8 mouse cellular contexts compared by ENCODE assay signal in genomic region chr2:75792377-75793203, GRCm38 (mm10). TPM values are rescaled to one million over a fixed set of nuclear protein-coding genes. Genes with fewer than 3 reads are reported as not detected.
A peak's percentile ranks its signal among the peaks of the same experiment; 100 is the strongest.
DNase-seq lines count a peak whose midpoint lies in the region; ATAC-seq lines count a peak whose summit lies in the region.

No protein-coding gene starts in this region.

- no peak overlapping the region for H3K27ac ChIP-seq in heart, embryonic 11.5 days (ENCODE audit: low read depth, low read length)
- no peak overlapping the region for H3K27ac ChIP-seq in liver, embryonic 11.5 days (ENCODE audit: low read depth, low read length)
- H3K27ac ChIP-seq in intestine, embryonic 16.5 days (ENCODE audit: low read length) = no peak overlapping the region
- H3K27ac ChIP-seq in forebrain, embryonic 13.5 days = no peak overlapping the region

- 48% methylated on average over 12 of the region's 12 CpGs for WGBS in heart, embryonic 11.5 days (ENCODE audit: insufficient replicate concordance)
- WGBS in liver, embryonic 11.5 days = 33% methylated on average over 12 of the region's 12 CpGs
- WGBS in intestine, embryonic 16.5 days = 59% methylated on average over 12 of the region's 12 CpGs
- WGBS in forebrain, embryonic 13.5 days = 78% methylated on average over 12 of the region's 12 CpGs

- peak; percentile 68 for ATAC-seq in CD4-positive, CD25-positive, alpha-beta regulatory T cell, adult 4 months
- no peak for ATAC-seq in heart, embryonic 11.5 days (replicated peaks; ENCODE audit: insufficient number of reproducible peaks, low FRiP score, low TSS enrichment)
- peak; percentile 71; the same call in 1 of the 2 replicates for ATAC-seq in liver, embryonic 11.5 days (replicated peaks; ENCODE audit: low FRiP score)
- no peak; the same call in 1 of the 2 replicates for ATAC-seq in intestine, embryonic 16.5 days
- no peak for ATAC-seq in forebrain, embryonic 13.5 days

- no peaks in the 10 kb centered on the region for H3K9me3 ChIP-seq in heart, embryonic 11.5 days (replicated peaks; ENCODE audit: control insufficient read depth, low read length)
- H3K9me3 ChIP-seq in liver, embryonic 11.5 days (ENCODE audit: control insufficient read depth, low read length) = no peaks in the 10 kb centered on the region
- H3K9me3 ChIP-seq in intestine, embryonic 16.5 days (ENCODE audit: control insufficient read depth, low read length) = no peaks in the 10 kb centered on the region
- no peaks in the 10 kb centered on the region for H3K9me3 ChIP-seq in forebrain, embryonic 13.5 days (replicated peaks)

- H3K4me2 ChIP-seq in heart, embryonic 11.5 days = peak overlapping the region; percentile 2; the same call in 1 of the 2 replicates
- H3K4me2 ChIP-seq in liver, embryonic 11.5 days = peak overlapping the region; percentile 63
- H3K4me2 ChIP-seq in intestine, embryonic 16.5 days (ENCODE audit: low read depth, low read length) = no peak overlapping the region
- no peak overlapping the region for H3K4me2 ChIP-seq in forebrain, embryonic 13.5 days

- no peaks in the 10 kb centered on the region for H3K4me1 ChIP-seq in heart, embryonic 11.5 days (ENCODE audit: control insufficient read depth, insufficient read depth, low read length)
- peaks cover 6% of the 10 kb centered on the region for H3K4me1 ChIP-seq in liver, embryonic 11.5 days (replicated peaks; ENCODE audit: control insufficient read depth, insufficient read depth, low read length)
- no peaks in the 10 kb centered on the region for H3K4me1 ChIP-seq in intestine, embryonic 16.5 days (ENCODE audit: control insufficient read depth, insufficient read depth, low read length)
- no peaks in the 10 kb centered on the region for H3K4me1 ChIP-seq in forebrain, embryonic 13.5 days

- no peak overlapping the region for H3K9ac ChIP-seq in heart, embryonic 11.5 days (ENCODE audit: low read depth, low read length)
- H3K9ac ChIP-seq in liver, embryonic 11.5 days (ENCODE audit: low read depth, low read length) = no peak overlapping the region
- no peak overlapping the region for H3K9ac ChIP-seq in intestine, embryonic 16.5 days (ENCODE audit: low read depth, low read length)
- no peak overlapping the region for H3K9ac ChIP-seq in forebrain, embryonic 13.5 days

- peak; percentile 58 to 59 for DNase-seq in B cell, adult 2 months
- no peak for DNase-seq in liver, embryonic 11.5 days (ENCODE audit: low spot score)
- peak; percentile 59 to 73 for DNase-seq in spleen, postnatal 36 days (ENCODE audit: low spot score in 2 of 2)
- DNase-seq in ovary, postnatal 14 days (ENCODE audit: low spot score) = no peak

- H3K27me3 ChIP-seq in heart, embryonic 11.5 days (ENCODE audit: control insufficient read depth, insufficient read depth, low read length) = no peaks in the 10 kb centered on the region
- H3K27me3 ChIP-seq in liver, embryonic 11.5 days (replicated peaks; ENCODE audit: control insufficient read depth, insufficient read depth, low read length) = no peaks in the 10 kb centered on the region
- H3K27me3 ChIP-seq in intestine, embryonic 16.5 days (replicated peaks; ENCODE audit: control insufficient read depth, insufficient read depth, low read length) = no peaks in the 10 kb centered on the region
- H3K27me3 ChIP-seq in forebrain, embryonic 13.5 days = no peaks in the 10 kb centered on the region

- no peaks in the 10 kb centered on the region for H3K36me3 ChIP-seq in heart, embryonic 11.5 days (ENCODE audit: control insufficient read depth, insufficient read depth, low read length)
- H3K36me3 ChIP-seq in liver, embryonic 11.5 days (ENCODE audit: control insufficient read depth, insufficient read depth, low read length) = no peaks in the 10 kb centered on the region
- no peaks in the 10 kb centered on the region for H3K36me3 ChIP-seq in intestine, embryonic 16.5 days (ENCODE audit: control insufficient read depth, insufficient read depth, low read length)
- H3K36me3 ChIP-seq in forebrain, embryonic 13.5 days (ENCODE audit: poor library complexity, severe bottlenecking) = no peaks in the 10 kb centered on the region

- H3K4me3 ChIP-seq in heart, embryonic 11.5 days (ENCODE audit: low read depth, low read length) = no peak overlapping the region
- no peak overlapping the region for H3K4me3 ChIP-seq in liver, embryonic 11.5 days (ENCODE audit: low read depth, low read length)
- no peak overlapping the region for H3K4me3 ChIP-seq in intestine, embryonic 16.5 days (ENCODE audit: low read length)
- no peak overlapping the region for H3K4me3 ChIP-seq in forebrain, embryonic 13.5 days

RNA-seq across cellular contexts. Expression of gene Agps, which starts 39.4 kb away (rescaled TPM):
- 10 to 100 TPM; 19.7 to 23.0 TPM for polyA plus RNA-seq in CD4-positive, CD25-positive, alpha-beta regulatory T cell, adult 4 months (2017; shearing (Covaris generic))
- polyA plus RNA-seq in heart, embryonic 11.5 days (2014; fragmentation: Nextera tagmentation; extraction: Ambion mirVana) = 29.2 and 41.2 TPM in 2 replicates
- polyA plus RNA-seq in liver, embryonic 11.5 days (2014; fragmentation: Nextera tagmentation; extraction: Ambion mirVana) = 38.2 and 40.0 TPM in 2 replicates
- polyA plus RNA-seq in intestine, embryonic 16.5 days (2015; fragmentation: Nextera tagmentation; extraction: Ambion mirVana) = 18.3 and 21.8 TPM in 2 replicates
- 25.6 and 26.0 TPM in 2 replicates for polyA plus RNA-seq in forebrain, embryonic 13.5 days (2015; fragmentation: Nextera tagmentation; extraction: Ambion mirVana)

Comparison
In these comparisons a context has a peak if more than half of its experiments do, and no peak if none do; other contexts are left out.
1. DNase-seq: peak in B cell, adult 2 months (2 of 2) and spleen, postnatal 36 days (2 of 2); none in liver, embryonic 11.5 days (single experiment) and ovary, postnatal 14 days (single experiment).
2. ATAC-seq: peak in CD4-positive, CD25-positive, alpha-beta regulatory T cell, adult 4 months (single experiment) and liver, embryonic 11.5 days (single experiment); none in heart, embryonic 11.5 days (single experiment), intestine, embryonic 16.5 days (single experiment) and forebrain, embryonic 13.5 days (single experiment).
3. H3K4me2 ChIP-seq: peak in heart, embryonic 11.5 days (single experiment) and liver, embryonic 11.5 days (single experiment); none in intestine, embryonic 16.5 days (single experiment) and forebrain, embryonic 13.5 days (single experiment).